Mouse (Mus musculus): Measurements from ENCODE around the gene Sec14l3.

- TF ChIP-seq CTCF (IDR thresholded peaks at IDR 0.05; ENCODE audit: borderline replicate concordance, extremely low read depth, insufficient read depth, insufficient read length) (no peak), POLR2A (IDR thresholded peaks at IDR 0.05; ENCODE audit: borderline replicate concordance, extremely low read depth, insufficient read depth, insufficient read length, poor library complexity, severe bottlenecking) (no peak)
These were observed 41.3 kb upstream of the Sec14l3 start for GRCm38 (mm10) chr11:4023321-4023720.
